Mouse (Mus musculus): Measurements from ENCODE around the gene Man2b1. TPM values are rescaled to one million over a fixed set of nuclear protein-coding genes. Genes with fewer than 3 reads are reported as not detected.

Gene Man2b1
- polyA plus RNA-seq (2015; fragmentation: Nextera tagmentation; extraction: Ambion mirVana) = 16.9 and 17.0 TPM in 2 replicates

- H3K27ac ChIP-seq (replicated peaks) = no peak within 1 kb of the TSS
- ATAC-seq (replicated peaks) = peak; percentile 87
- WGBS = under 1% methylated on average over 30 of the region's 30 CpGs
- peaks cover 17% of the 10 kb centered on the region for H3K36me3 ChIP-seq
- no peaks in the 10 kb centered on the region for H3K9me3 ChIP-seq
- H3K4me1 ChIP-seq = peaks cover 37% of the 10 kb centered on the region
- peak within 1 kb of the TSS; percentile 74 for H3K9ac ChIP-seq (replicated peaks)
- H3K27me3 ChIP-seq = no peaks in the 10 kb centered on the region
- peak within 1 kb of the TSS; percentile 67 for H3K4me3 ChIP-seq
- H3K4me2 ChIP-seq (replicated peaks) = peak within 1 kb of the TSS; percentile 89
Observed at GRCm38 (mm10) chr8:85083108-85083813, at the start of gene Man2b1. TSS of gene Man2b1 (plus strand) at chr8:85083270.

DNA sequence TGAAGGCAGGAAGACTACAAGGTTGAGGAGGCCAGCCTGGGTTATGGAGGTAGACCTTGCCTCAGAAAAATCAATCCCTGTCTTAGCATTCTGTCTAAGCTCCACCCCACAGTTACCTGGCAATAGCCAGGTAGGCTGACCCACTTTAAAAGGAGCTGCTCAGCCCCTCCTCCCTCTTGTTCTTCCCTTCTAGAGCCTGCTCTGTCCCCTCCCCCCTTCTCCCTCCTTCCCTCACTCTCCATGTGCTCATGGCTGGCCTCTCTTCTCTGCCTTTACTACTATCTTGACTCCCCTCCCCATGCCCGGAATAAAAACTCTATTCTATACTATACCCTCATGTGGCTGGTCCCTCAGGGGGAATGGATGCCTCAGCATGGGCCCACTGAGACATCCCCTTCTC, 49.2 kb upstream of the Man2b1 start:
- no peaks in the 10 kb centered on the region for H3K9me3 ChIP-seq
- ATAC-seq (replicated peaks) = no peak
- no peak overlapping the region for H3K27ac ChIP-seq (replicated peaks)
- peaks cover 39% of the 10 kb centered on the region for H3K36me3 ChIP-seq
- H3K9ac ChIP-seq (replicated peaks) = no peak overlapping the region
- no peak overlapping the region for H3K4me3 ChIP-seq
- 74% methylated on average over 1 of the region's 1 CpGs for WGBS
- no peak overlapping the region for H3K4me2 ChIP-seq (replicated peaks)
- H3K27me3 ChIP-seq = no peaks in the 10 kb centered on the region
- H3K4me1 ChIP-seq = peaks cover 30% of the 10 kb centered on the region

DNA sequence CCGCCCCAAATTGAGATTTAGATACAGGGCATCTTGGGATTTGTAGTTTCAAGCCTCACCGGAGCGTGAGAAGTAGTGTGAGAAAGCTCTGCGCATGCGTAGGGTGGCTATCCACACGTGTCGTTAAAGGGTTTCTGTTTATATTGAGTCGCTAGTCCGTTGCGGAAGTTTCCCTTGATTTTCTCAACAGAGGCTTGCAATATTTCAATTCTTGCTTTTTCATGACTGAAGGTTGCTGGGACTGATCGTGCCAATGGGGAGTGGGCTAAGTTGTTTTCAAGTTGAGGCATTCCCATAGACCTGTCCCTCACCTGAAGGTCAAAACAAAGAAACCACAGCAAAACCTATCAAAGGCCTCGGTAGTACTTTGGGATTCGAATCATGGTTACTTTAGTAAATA, 48.3 kb upstream of the Man2b1 start:
- H3K4me3 ChIP-seq = peak overlapping the region; percentile 88
- no peaks in the 10 kb centered on the region for H3K27me3 ChIP-seq
- peak overlapping the region; percentile 93 for H3K4me2 ChIP-seq (replicated peaks)
- H3K9ac ChIP-seq (replicated peaks) = no peak overlapping the region
- H3K27ac ChIP-seq (replicated peaks) = no peak overlapping the region
- H3K36me3 ChIP-seq = peaks cover 37% of the 10 kb centered on the region
- H3K4me1 ChIP-seq = peaks cover 30% of the 10 kb centered on the region
- H3K9me3 ChIP-seq = no peaks in the 10 kb centered on the region
- WGBS = 4% methylated on average over 13 of the region's 13 CpGs
- ATAC-seq (replicated peaks) = no peak

DNA sequence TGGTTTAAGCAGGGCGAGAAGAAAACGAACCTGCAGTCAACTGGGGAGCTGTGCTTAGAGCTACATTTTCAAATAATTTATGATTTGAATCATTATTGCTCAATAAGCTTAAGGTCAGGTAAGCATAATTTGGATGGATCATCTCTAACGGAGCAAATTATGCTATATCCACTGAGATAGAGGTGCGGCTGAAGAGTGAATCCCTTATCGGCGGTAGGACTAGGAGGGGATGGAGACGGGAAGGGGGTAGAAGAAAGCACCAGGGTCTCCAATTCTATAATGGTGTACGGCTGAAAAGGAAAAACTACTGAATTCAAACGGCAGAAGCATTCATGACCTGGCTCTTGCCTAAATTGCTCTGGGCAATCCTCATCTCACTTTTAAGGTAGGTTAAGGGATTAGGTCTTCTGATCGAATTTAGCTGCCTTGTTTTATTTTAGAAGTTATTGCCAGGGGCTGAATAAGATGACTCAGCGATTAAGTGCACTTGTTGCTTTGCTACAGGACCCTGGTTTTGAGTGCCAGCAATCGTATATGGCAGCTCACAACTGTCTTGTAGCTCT, 47.8 kb upstream of the Man2b1 start:
- Histone ChIP-seq H3K9ac (replicated peaks) (peak overlapping the region; percentile 69), H3K4me1 (peaks cover 30% of the 10 kb centered on the region), H3K27me3 (no peaks in the 10 kb centered on the region), H3K4me2 (replicated peaks) (peak overlapping the region; percentile 93), H3K9me3 (no peaks in the 10 kb centered on the region), H3K4me3 (peak overlapping the region; percentile 88), H3K27ac (replicated peaks) (peak overlapping the region; percentile 99; the same call in 1 of the 2 replicates), H3K36me3 (peaks cover 32% of the 10 kb centered on the region)
- 6% methylated on average over 12 of the region's 12 CpGs for WGBS
- ATAC-seq (replicated peaks) = no peak

DNA sequence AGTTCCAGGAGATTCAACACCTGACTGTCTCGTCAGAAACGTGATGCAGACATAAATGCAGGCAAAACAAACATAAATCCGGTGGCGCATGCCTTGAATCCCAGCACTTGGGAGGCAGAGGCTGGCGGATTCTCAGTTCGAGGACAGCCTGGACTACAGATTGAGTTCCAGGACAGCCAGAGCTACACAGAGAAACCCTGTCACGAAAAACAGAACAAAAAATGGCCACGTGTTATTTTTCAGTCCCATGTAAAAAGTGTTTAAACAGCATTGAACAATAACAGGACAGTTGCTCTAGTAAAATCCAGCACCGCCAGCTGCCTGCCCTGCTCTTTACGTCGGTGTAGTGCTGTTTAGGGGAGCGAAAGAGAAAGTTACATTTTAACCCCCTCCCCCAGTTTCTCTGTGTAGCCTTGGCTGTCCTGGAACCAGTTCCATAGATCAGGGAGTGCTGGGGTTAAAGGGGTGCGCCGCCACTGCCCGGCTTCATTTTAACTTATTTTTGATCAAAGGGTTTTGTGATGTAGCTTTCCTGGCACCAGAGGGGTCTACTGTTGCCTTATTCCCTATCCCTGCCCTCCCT, 47.3 kb upstream of the Man2b1 start:
- peak overlapping the region; percentile 69 for H3K9ac ChIP-seq (replicated peaks)
- WGBS = under 1% methylated on average over 15 of the region's 15 CpGs
- H3K4me2 ChIP-seq (replicated peaks) = peak overlapping the region; percentile 93
- H3K27me3 ChIP-seq = no peaks in the 10 kb centered on the region
- H3K27ac ChIP-seq (replicated peaks) = peak overlapping the region; percentile 99
- peaks cover 30% of the 10 kb centered on the region for H3K4me1 ChIP-seq
- no peak; the same call in 1 of the 2 replicates for ATAC-seq (replicated peaks)
- H3K36me3 ChIP-seq = peaks cover 32% of the 10 kb centered on the region
- no peaks in the 10 kb centered on the region for H3K9me3 ChIP-seq
- peak overlapping the region; percentile 88 for H3K4me3 ChIP-seq

DNA sequence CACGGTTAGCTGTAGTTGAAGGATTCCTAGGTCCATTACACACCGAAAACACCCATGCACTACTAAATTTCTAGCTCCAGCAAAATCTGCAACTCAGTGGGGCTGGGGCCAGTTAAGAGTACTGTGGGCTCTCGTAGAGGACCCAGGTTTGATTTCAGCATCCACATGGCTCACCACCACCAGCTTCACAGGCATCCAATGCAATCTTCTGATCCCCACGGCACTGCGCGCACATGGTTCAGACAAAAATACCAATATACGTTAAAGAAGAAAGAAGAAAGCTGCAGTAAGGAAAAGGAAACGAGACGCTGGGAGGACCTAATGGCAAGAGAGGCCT, 46.7 kb upstream of the Man2b1 start:
- Histone ChIP-seq H3K9me3 (no peaks in the 10 kb centered on the region), H3K4me2 (replicated peaks) (peak overlapping the region; percentile 93), H3K27me3 (no peaks in the 10 kb centered on the region), H3K4me1 (peaks cover 30% of the 10 kb centered on the region), H3K9ac (replicated peaks) (peak overlapping the region; percentile 69), H3K36me3 (peaks cover 33% of the 10 kb centered on the region), H3K4me3 (peak overlapping the region; percentile 88), H3K27ac (replicated peaks) (peak overlapping the region; percentile 99)
- ATAC-seq (replicated peaks) = peak; percentile 47
- 1% methylated on average over 9 of the region's 9 CpGs for WGBS

DNA sequence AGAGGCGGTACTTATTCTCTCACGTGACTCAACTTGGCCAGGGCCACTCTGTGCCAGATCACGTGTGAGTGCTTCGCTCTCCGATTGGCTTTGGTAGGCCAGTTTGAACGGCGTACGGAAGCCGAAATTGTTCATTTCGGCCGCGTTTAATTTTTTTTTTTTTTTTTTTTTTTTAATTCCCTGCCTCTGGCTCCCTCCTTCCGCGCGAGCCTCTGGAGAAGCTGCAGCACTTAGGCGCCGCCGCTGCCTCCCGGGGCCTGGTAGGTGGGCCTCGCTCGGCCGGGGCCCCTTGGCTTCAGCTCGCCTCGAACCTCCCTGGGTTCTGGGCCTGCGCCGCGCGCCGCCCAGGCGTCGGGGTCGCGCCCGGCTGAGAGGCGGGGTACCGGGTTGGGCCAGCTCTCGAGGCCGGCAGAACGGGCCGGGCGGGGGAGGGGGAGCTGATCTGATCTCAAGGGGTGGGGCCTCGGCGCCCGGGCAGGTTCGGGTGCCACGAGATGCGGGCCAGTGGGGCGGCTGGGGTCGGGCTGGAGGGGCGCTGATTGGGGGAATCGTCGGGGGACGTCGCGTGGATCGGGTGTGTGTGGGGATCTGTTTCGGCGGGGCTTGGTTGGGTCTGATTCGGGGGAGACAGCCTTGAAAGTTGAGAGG, 46.2 kb upstream of the Man2b1 start, which contains the start of gene Tnpo2:
Gene Tnpo2, plus strand, starts transcription at position 198 of the 648 bp plus-strand sequence.
- Histone ChIP-seq H3K36me3 (peaks cover 32% of the 10 kb centered on the region), H3K9me3 (no peaks in the 10 kb centered on the region), H3K4me3 (peak within 1 kb of the TSS; percentile 88), H3K4me1 (peaks cover 30% of the 10 kb centered on the region), H3K27me3 (no peaks in the 10 kb centered on the region), H3K27ac (replicated peaks) (peak within 1 kb of the TSS; percentile 99), H3K4me2 (replicated peaks) (peak within 1 kb of the TSS; percentile 93), H3K9ac (replicated peaks) (peak within 1 kb of the TSS; percentile 87)
- under 1% methylated on average over 55 of the region's 59 CpGs for WGBS
- peak; percentile 90 for ATAC-seq (replicated peaks)

DNA sequence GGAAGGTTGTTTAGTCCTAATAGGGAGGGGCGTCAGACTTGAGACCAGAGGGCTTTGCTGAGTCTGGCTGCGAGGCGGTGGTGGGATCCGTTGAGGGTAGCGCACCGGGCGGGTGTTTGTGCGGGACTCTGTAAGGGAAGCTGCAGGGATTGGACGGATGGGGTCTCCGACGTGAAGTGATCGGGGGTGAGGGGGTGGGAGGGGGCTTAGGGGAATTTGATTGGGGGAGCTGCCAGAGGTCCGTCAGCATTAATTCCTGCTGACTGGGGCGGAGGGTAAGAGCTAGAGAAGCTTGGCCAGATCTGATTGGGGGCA, 45.7 kb upstream of the Man2b1 start:
- ATAC-seq (replicated peaks) = peak; percentile 65
- peaks cover 28% of the 10 kb centered on the region for H3K36me3 ChIP-seq
- H3K4me1 ChIP-seq = peaks cover 30% of the 10 kb centered on the region
- peak overlapping the region; percentile 88 for H3K4me3 ChIP-seq
- peak overlapping the region; percentile 99 for H3K27ac ChIP-seq (replicated peaks)
- peak overlapping the region; percentile 87 for H3K9ac ChIP-seq (replicated peaks)
- WGBS = 0% methylated on average over 14 of the region's 14 CpGs
- H3K9me3 ChIP-seq = no peaks in the 10 kb centered on the region
- H3K4me2 ChIP-seq (replicated peaks) = peak overlapping the region; percentile 93
- no peaks in the 10 kb centered on the region for H3K27me3 ChIP-seq

DNA sequence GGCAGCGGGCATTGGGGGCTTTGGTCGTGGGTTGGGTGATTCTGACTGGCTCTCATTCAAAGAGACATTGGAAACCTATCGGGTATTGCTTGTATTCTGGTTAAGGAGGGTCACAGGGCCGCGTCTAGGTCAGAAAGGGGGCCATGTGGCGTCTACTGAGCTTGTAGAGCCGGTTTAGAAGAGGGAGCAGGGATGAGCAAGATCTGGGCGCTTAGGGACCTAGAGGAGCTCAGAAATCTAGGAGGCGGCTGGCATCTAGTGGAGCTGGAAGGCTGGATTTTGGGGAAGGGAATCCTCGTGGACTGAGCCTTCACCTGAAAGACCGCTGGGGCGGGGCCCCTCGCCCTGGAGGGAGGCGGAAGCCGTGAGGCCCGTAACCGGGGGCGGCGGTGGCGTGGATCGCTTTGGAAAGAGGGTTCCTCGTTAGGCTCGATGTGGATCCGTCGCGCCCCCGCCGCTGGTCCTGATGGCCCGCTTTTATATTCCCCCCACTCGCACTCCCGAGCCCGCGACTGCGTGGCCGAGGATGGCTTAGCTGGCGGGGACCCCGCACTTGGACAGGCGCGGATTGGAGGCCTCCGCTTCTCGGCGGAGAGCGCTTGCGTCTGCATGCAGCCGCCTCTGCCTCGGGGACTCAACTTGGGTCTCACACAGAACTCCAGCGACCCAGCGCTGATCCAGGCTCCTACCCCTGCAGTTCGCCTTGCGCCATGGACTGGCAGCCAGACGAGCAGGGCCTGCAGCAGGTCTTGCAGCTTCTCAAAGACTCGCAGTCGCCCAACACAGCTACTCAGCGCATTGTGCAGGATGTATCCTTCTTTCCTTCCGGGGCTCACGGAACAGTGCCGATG, 45.2 kb upstream of the Man2b1 start:
- Histone ChIP-seq H3K4me1 (peaks cover 30% of the 10 kb centered on the region), H3K27me3 (no peaks in the 10 kb centered on the region), H3K27ac (replicated peaks) (peak overlapping the region; percentile 99), H3K4me3 (peak overlapping the region; percentile 88), H3K9me3 (no peaks in the 10 kb centered on the region), H3K36me3 (peaks cover 24% of the 10 kb centered on the region), H3K9ac (replicated peaks) (peak overlapping the region; percentile 87), H3K4me2 (replicated peaks) (peak overlapping the region; percentile 93)
- under 1% methylated on average over 57 of the region's 57 CpGs for WGBS
- 0 out of 2 replicates have a peak, but pooled peaks have one; percentile 7 for ATAC-seq (replicated peaks)

- Histone ChIP-seq H3K9ac (replicated peaks) (no peak overlapping the region), H3K27ac (replicated peaks) (no peak overlapping the region), H3K4me1 (peaks cover 7% of the 10 kb centered on the region), H3K9me3 (no peaks in the 10 kb centered on the region), H3K36me3 (peaks cover 66% of the 10 kb centered on the region), H3K4me3 (no peak overlapping the region), H3K4me2 (replicated peaks) (no peak overlapping the region), H3K27me3 (no peaks in the 10 kb centered on the region)
- ATAC-seq (replicated peaks) = no peak
- WGBS = 93% methylated on average over 6 of the region's 6 CpGs
Observed at GRCm38 (mm10) chr8:85043619-85044018, 39.5 kb upstream of the Man2b1 start.

GRCm38 (mm10) chr8:85057367-85057766, 25.7 kb upstream of the Man2b1 start:
- Histone ChIP-seq H3K4me3 (no peak overlapping the region), H3K4me2 (replicated peaks) (no peak overlapping the region), H3K27me3 (no peaks in the 10 kb centered on the region), H3K9me3 (no peaks in the 10 kb centered on the region), H3K4me1 (peaks cover 19% of the 10 kb centered on the region), H3K9ac (replicated peaks) (no peak overlapping the region), H3K36me3 (peaks cover 44% of the 10 kb centered on the region), H3K27ac (replicated peaks) (no peak overlapping the region)
- 87% methylated on average over 7 of the region's 7 CpGs for WGBS
- ATAC-seq (replicated peaks) = no peak

Measured in forebrain, embryonic 15.5 days (tissue).